Mouse (Mus musculus) adrenal gland, postnatal 25 days (tissue): Measurements from ENCODE around the gene Il17ra. TPM values are rescaled to one million over a fixed set of nuclear protein-coding genes. Genes with fewer than 3 reads are reported as not detected.
A peak's percentile ranks its signal among the peaks of the same experiment; 100 is the strongest.

Experiments
- DNase-seq: peaks from one replicate; pipeline ENCODE4 v3.0.0; 2021; ENCODE audit warnings: mixed read lengths
- total RNA-seq: library from RNA; stranded (reverse); gene quantifications from 2 replicates; pipeline ENCODE4 v1.2.3, GENCODE M21; 2021

Il17ra gene
- total RNA-seq, 1 experiment from 2014 or later: 14.5 TPM

- no peak for DNase-seq
These were observed 46.9 kb downstream of the Il17ra start for GRCm38 (mm10) chr6:120509975-120510374.

GRCm38 (mm10) chr6:120510425-120510824, 47.4 kb downstream of the Il17ra start:
- no peak for DNase-seq

DNA sequence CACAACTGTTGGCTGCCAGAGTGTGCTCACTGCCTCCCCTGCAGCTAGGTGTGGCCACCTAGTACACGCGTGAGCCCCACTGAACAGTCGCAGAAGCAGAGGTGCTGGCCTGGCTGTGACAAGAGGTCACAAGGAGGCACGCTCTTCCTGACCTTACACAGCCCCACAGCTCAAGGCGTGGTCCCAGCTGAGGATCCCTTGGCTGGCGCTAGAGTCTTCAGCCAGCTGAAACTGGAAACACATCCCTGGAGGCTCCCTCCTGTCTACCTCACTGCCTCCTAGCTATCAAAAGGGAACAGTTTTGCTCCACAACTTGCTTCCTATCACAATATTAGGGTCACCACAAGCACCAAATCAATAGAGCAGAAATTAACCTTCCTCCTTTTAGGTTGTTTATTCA, 48.2 kb downstream of the Il17ra start:
- DNase-seq: no peak

DNA sequence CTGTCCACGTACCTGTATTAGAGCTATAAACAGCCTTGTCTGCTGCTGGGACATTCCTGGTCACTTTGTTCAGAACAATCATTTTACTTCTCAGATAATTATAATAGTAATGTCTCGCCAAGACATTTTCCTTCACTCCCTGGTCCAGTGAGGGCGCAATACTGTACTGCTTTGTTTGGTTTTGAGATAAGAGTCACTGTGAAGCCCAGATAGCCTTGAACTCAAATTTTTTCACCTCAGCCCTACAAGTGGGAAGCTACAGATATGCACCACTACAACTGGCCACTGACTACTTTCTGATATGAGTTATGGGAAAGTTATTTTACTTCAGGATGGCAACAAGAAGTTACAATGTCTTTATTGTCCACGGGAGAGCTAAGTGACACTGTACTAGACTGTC, 53.4 kb downstream of the Il17ra start:
- no peak for DNase-seq

DNA sequence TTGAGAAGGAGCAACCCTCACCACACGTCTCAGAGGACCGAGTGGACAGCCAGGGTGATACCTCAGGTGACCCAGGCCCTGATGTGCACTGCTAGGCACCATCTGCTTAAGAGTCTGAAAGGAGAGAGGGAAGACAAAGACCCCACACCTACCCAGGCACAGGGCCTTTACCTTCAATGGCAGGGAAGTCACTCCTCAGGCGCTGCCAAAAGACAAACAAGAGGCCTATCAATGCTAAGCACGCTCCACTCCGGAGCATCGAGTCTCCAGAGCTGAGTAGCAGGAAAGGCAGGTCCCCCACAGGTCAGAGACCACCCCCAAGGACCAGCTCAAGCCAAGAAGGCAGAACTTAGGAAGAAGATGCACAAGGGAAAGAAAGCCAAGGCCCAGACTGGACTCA, 53.8 kb downstream of the Il17ra start:
- DNase-seq: no peak

GRCm38 (mm10) chr6:120517311-120517710, 54.3 kb downstream of the Il17ra start:
- DNase-seq: peak; percentile 48

DNA sequence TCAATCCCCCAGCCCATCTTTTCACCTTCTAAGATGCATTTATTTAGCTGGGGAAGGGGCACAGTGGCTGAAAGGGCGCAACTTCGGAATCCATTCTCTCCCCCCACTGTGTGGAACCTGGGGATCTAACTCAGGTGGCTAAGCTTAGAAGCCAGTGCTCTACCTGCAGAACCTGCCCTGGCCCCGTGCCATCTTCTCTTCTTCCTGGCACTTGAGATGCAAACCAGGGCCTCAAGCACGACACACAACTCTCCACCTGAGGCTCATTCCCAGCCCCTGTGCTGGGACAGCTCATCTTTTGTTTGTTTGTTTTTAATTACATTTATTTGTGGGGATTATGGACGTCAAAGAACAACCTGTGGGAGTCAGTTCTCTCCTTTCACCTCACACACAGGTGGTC, 56.6 kb downstream of the Il17ra start:
- DNase-seq: no peak

DNA sequence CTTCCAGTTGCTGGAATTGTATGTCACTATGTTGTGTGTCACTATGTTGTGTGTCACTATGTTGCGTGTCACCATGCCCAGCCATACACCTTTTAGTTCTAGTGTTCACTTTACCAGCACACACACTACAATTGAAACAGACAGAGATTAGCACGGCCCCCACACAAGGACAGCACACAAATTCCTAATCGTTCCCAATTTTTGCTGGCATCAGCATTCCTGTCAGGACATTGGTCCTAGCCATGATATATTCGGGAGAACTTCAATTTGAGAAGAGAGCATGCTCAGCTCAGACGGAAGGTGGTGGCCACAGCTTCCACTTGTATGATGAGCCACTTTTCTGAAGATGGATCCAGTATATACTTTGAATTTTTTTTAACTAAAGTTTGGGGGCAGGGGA, 61.7 kb downstream of the Il17ra start:
- DNase-seq: no peak

DNA sequence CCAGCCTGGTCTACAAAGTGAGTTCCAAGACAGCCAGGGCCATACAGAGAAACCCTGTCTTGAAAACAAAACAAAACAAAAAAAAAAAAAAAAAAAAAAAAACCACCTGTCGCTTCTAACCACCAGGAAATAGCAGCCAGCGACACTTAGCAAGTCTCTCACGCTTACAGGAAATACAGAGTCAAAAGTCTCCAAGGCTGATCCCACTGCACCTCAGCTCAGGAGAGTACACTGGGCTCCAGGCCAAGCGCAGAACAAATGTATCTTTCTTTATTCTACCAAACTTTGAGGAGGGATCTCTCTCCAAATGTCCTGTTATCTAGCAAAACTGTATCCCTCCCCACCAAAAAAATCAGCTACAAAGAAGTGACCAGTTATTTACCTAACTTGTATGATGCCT, 66.1 kb downstream of the Il17ra start:
- no peak for DNase-seq

DNA sequence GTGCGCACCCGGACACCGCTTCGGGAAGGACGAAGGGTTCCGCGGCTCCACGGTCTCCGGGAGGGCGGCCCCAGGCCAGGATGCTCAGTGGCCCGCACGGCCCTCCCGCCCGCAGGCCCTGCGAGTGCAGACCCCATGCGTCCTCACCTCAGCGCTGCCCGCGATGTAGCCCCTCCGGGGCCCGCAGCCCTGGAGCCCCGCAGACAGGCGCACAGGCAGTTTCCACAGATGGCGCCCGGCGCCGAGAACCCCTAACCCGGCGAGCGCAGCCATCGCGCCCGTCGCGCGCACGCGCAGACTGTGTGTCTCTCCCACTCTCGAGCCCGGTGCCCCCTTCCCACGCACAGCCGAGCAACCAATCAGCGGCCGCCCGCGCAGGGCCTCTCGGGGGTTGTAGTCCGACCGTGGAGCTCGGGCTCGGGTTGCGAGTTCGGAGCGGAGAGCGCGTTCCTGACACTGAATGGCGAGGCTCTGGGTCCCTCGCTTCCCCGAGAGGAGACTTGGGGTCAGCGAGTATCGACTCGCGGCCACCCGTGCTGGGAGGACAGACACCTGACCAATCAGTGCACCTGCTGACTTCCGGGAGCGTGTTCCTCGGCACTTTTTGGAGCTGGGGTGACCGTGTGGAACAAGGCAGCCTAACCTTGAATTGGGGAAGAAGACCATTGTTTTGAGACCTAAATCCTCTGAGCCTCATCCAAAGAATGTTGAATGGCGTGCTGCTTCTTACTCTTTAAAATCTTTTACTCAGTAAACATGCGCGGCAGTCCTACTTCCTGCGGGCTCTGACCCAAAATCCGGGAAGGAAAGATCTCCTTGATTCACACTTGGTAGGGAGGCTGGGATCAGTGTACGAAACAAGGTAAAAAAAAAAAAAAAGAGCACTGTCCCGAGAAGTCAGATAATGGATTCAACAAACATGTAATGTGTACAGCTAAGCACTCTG, 68.2 kb downstream of the Il17ra start, which contains the start of gene Hdhd5:
Hdhd5 (minus strand) TSS at position 300 of the 946 bp plus-strand sequence.
- DNase-seq: peak; percentile 97

GRCm38 (mm10) chr6:120532594-120532993, 69.5 kb downstream of the Il17ra start:
- DNase-seq: no peak

GRCm38 (mm10) chr6:120536337-120536736, 73.3 kb downstream of the Il17ra start:
- DNase-seq: no peak

Other genes starting within 250 kb of the Il17ra start
- gene D330020A13Rik, start 168.9 kb upstream of the Il17ra start, total RNA-seq: 0.61 TPM in 1 of 2 replicates, not detected in the other
- gene B4galnt3, start 168.7 kb upstream of the Il17ra start, total RNA-seq: 8.0 TPM in 2 replicates
- 48.0 and 63.3 TPM in 2 replicates for gene Kdm5a, start 99.1 kb upstream of the Il17ra start, total RNA-seq
- gene Ccdc77, start 98.9 kb upstream of the Il17ra start, total RNA-seq: 8.2 and 10.9 TPM in 2 replicates
- gene Tmem121b, start 30.6 kb downstream of the Il17ra start, total RNA-seq: not detected in 2 replicates
- 28.5 and 37.4 TPM in 2 replicates for gene Hdhd5, start 68.1 kb downstream of the Il17ra start, total RNA-seq
- gene Cecr2, start 203.1 kb downstream of the Il17ra start, total RNA-seq: 11.3 and 12.9 TPM in 2 replicates